Mouse (Mus musculus): ENCODE data around the gene Gm11172.

- TF ChIP-seq POLR2A (IDR thresholded peaks at IDR 0.05; ENCODE audit: extremely low read depth, insufficient read depth, low read length) (no peak), CTCF (IDR thresholded peaks at IDR 0.05; ENCODE audit: extremely low read depth, insufficient read depth, low read length) (no peak)
Measured at GRCm38 (mm10) chr16:10812865-10813371, at the start of gene Gm11172.

All from cortical plate, adult 2 months (tissue).